Mouse (Mus musculus) hematopoietic stem cell, adult 5-6 weeks (primary cell): Measurements from ENCODE around the gene Ncoa1. TPM values are rescaled to one million over a fixed set of nuclear protein-coding genes. Genes with fewer than 3 reads are reported as not detected.
"Not testable (repeated sequence)": the region's sequence is repeated elsewhere in the genome, so short reads cannot be mapped to it uniquely, and the experiment has no call there.

Source experiments
- ATAC-seq, 2 experiments: fragments of 125-278 bp in 1 of 2; replicated peaks in 1 of 2; 2 replicates each; pipeline ENCODE4 v1.8.0; 2016 to 2017; ENCODE audit warnings: inconsistent platforms in 2 of 2, mild to moderate bottlenecking in 2 of 2, moderate number of reproducible peaks in 2 of 2, low read depth in 1 of 2, moderate TSS enrichment in 1 of 2; ENCODE audit not compliant: low FRiP score in 2 of 2, poor library complexity in 2 of 2, severe bottlenecking in 2 of 2, insufficient read depth in 1 of 2, low TSS enrichment in 1 of 2
- total RNA-seq: library from RNA; stranded (forward); fragments of 172-1452, 232-1000 nt; gene quantifications from 2 replicates; pipeline ENCODE4 v1.2.3, GENCODE M21; 2017

The Ncoa1 gene
- total RNA-seq, 1 experiment from 2014 or later, result 13.7 TPM

- ATAC-seq, result 0 out of 4 replicates have a peak, but pooled peaks of 1 of the 2 experiments have one; percentile 22
Observed at GRCm38 (mm10) chr12:4365951-4366350, 111.0 kb downstream of the Ncoa1 start.

GRCm38 (mm10) chr12:4359475-4359874, 117.5 kb downstream of the Ncoa1 start:
- ATAC-seq, result no peak

- ATAC-seq, result not testable (repeated sequence)
Observed at GRCm38 (mm10) chr12:4358653-4359052, 118.3 kb downstream of the Ncoa1 start.

- ATAC-seq, result no peak
Observed at GRCm38 (mm10) chr12:4358100-4358499, 118.9 kb downstream of the Ncoa1 start.

DNA sequence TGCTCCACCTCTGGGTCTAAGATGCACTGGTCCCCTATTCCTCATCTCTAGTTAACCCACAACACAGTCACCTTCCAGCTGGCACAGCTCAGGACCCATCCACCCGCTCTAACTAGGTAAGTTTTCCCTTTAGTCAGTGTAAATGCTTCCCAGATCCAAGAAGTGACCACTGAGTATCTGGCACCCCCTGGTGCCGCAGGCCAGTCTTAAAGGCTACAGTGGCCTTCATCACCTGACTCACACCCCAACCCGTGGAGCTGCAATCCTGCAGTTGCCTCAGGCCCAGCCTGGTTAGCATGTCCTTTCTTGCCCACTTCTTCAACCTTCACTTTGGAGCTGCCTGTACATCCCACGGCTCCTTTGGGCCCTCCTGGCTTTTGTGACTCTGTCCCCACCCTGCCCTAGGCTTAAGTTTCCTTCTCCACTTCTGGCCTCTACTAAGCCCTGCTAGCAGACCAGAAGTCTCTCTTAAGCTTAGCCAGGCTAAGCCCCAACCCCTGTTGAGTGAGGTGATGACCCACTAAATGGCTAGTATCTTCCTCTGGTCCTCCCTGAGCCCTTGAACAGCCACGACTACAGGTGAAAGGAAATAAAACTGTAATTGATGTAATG, 120.0 kb downstream of the Ncoa1 start:
- no peak for ATAC-seq

DNA sequence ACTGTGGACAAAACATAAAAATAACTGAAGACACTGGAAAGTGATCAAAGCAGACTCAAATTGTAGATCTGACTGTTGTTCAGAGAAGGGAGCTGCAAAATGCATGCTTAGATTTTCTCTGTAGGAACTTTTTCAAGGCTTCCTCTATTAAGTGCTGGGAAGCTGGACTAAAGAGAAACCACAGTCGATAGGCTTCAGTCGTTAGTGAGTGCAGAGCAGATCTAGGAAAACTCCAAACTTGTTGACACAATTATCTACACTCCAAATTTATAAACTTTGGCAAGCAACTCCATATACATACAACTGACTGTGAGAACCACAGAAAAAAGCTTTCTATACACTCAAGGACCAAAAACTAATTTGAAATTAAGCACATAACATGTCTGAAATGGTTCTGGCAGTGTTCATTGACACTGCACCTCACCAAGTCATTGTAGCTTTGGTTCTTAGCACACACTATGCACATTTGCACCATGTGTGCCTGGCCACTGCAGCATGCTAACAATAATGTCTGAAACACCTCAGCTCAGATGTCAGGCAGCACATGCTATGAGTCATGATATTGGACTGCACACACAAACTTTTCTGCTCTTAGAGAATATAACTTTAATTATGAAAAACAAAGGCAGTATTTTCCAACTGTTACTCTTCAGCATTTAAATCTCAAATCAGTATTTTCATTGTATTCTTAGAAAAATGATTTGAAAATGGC, 121.8 kb downstream of the Ncoa1 start:
- no peak for ATAC-seq

DNA sequence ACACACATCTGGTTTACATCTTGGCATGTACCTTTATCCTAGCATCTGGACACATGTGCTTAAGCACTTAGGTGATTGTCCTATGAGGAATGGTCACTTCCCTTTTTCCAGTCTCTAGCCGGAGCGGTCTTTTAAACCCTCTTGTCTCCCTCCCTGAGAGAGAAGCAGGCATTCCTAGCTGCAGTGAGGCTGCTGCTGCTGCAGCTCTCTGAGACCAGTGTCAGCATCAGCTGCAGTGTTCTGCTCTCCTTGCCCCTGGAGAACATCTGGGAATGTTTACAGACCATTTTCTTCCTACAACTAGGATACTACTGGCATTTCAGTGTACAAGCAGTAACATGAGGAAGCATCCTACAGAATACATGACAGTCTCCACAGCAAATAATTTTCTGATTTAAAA, 133.8 kb downstream of the Ncoa1 start:
- no peak for ATAC-seq

DNA sequence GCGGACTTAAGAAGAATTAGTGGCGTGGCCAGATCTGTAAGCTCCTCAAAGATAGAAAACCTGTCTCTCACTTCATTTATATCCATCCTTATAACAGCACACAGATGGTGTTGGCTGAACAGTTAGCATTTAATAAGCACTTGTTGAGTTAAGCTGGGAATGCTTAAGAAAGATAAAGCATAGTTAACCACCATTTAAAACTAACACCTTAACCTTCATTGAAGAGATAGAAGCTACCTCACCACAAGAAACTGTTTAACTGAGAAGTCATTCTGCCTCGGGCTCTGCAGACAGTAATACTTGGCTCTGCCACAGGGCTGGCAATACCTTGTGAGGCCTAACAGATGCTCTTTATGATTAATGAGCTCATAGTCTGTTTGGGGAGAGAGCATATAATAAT, 134.9 kb downstream of the Ncoa1 start:
- no peak; a peak in 1 of 4 replicates for ATAC-seq

- ATAC-seq, result no peak
Observed at GRCm38 (mm10) chr12:4340325-4340924, 136.6 kb downstream of the Ncoa1 start.

DNA sequence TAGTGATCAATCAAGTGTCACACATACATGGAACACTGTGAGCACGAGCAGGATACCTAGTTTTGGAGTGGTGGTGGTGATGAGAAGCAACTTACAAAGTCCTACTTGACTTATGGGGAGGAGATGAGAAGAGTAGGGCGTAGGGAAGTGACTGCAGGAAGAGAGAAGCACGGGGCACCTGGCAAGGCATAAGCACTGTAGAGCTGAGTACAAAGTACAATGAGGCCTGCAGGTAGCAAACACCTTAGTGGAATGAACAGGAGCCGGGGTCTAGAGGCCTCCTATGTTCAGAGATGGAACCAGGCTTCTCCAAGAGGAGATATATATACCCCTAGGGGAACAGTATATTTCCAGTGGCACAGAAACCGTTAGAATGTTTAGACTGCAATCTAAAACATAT, 153.4 kb downstream of the Ncoa1 start:
- ATAC-seq, result no peak

DNA sequence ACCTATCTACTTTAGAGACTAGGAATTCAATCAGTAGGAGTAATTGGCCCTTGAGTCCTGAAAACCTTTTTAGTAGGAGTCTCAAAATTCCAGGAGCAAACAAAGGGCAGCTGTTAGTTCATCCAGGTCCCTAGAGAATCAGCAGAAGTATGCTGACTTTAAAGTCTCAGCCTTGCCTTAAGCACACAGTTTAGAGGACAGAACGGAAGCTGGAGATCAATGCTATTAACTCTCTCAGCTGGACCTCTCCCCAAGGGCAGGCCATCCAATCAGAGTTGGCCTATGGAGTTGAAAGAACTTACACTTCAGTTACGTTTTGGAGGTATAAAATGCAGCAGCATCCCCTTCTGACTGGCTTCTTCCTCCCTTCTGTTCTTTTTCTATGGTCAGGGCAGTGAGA, 154.8 kb downstream of the Ncoa1 start:
- ATAC-seq, result no peak

- no peak for ATAC-seq
Observed at GRCm38 (mm10) chr12:4313824-4314223, 163.2 kb downstream of the Ncoa1 start.

DNA sequence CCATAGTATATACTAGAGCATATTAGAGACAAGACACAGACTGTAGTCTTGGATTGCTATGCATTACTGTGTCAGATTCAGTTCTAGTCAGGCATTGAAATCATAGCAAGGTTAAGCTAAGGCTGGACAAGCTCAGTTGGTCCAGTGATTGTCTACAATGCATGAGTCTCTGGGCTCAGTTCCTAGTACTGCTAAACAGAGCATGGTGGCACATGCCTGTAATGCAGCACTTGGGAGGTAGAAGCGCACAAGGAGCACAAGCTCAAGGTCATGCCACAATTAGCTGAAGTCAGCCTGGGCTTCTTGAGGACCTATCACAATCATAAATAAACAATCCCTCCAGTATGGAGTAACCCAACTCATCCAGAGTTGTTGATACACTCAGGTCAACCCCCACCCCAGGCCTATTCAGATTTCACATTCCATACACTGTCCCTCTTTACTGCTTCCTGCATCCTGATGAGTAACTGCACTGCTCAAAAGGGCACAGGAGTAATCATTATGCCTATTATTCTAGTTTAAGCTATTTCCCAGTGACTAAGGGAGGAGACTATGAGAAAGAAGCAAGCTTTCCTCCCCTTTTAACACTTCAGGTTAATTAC, 170.2 kb downstream of the Ncoa1 start:
- ATAC-seq, result no peak

GRCm38 (mm10) chr12:4299300-4299699, 177.7 kb downstream of the Ncoa1 start:
- no peak for ATAC-seq

DNA sequence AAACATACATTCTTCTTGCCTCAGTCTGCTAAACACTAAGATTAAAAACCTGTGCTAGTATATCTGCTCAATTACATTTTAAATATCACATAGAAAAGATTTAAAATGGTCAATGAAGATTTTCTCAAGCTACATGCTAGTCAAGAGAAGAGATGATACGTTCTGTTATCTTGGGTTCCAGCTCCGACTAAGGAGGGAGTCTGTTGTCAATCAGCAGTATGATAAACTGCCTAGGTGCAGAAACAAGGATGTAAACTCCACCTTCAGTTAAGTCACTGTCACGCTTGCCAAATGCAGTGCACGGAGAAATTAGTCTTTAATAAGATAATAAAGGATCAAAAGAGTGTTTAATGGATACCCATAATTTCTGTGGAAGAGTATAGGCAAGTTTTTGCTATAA, 178.4 kb downstream of the Ncoa1 start:
- no peak for ATAC-seq

GRCm38 (mm10) chr12:4295881-4296280, 181.1 kb downstream of the Ncoa1 start:
- no peak for ATAC-seq

GRCm38 (mm10) chr12:4295281-4295680, 181.7 kb downstream of the Ncoa1 start:
- ATAC-seq, result no peak

DNA sequence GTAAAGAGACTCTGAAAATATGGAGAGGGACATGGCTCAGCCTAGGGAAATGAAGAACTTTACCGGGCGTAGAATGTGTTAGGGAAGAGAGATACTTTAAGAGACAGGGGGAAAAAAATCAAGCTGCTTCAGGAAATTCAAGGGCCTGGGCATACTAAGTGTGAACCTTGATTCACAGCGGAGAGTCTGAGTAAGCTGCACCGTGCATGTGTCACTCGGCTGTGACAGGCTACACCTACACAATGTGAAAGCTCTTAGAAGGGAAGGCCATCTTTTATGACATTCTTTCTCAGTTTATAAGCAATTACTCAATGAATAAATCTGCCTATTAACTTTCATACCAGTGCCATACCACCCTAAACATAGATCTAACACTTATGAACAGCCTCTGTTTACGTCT, 183.2 kb downstream of the Ncoa1 start:
- ATAC-seq, result no peak
